Mouse (Mus musculus) kidney, postnatal 0 days (tissue): ENCODE data around the gene Mapt. TPM values are rescaled to one million over a fixed set of nuclear protein-coding genes. Genes with fewer than 3 reads are reported as not detected.
A peak's percentile ranks its signal among the peaks of the same experiment; 100 is the strongest.

Source experiments
- ATAC-seq: fragments of 200-750 bp; cut with Nextera tagmentation; replicated peaks from 2 replicates; pipeline ENCODE4 v1.8.0; 2017; ENCODE audit warnings: low read depth, moderate number of reproducible peaks, moderate TSS enrichment, moderate library complexity; ENCODE audit not compliant: low FRiP score
- DNase-seq: peaks from one replicate; pipeline ENCODE4 v3.0.0-alpha.2; 2016; ENCODE audit warnings: low spot score
- H3K27ac ChIP-seq: fragments of 300-500 bp; sonication (generic); 2 replicates; pipeline ENCODE4 v1.5.1; 2014; ENCODE audit warnings: mild to moderate bottlenecking
- H3K27me3 ChIP-seq: fragments of 300-500 bp; sonication (generic); 2 replicates; pipeline ENCODE4 v1.6.1; 2014; ENCODE audit warnings: low read length, mixed read lengths; ENCODE audit not compliant: insufficient read depth
- H3K36me3 ChIP-seq: fragments of 300-500 bp; sonication (generic); 2 replicates; pipeline ENCODE4 v1.6.1; 2014; ENCODE audit warnings: low read length, mixed read lengths; ENCODE audit not compliant: insufficient read depth
- H3K4me1 ChIP-seq: fragments of 300-500 bp; sonication (generic); replicated peaks from 2 replicates; pipeline ENCODE4 v1.6.1; 2014; ENCODE audit warnings: antibody characterized with exemption, low read length, mixed read lengths; ENCODE audit not compliant: insufficient read depth
- H3K4me2 ChIP-seq: fragments of 300-500 bp; sonication (generic); 2 replicates; pipeline ENCODE4 v1.6.1; 2014; ENCODE audit warnings: mild to moderate bottlenecking, low read length, moderate library complexity, mixed read lengths
- H3K4me3 ChIP-seq: fragments of 300-500 bp; sonication (generic); replicated peaks from 2 replicates; pipeline ENCODE4 v1.5.1; 2014; ENCODE audit warnings: low read depth, low read length
- H3K9ac ChIP-seq: fragments of 300-500 bp; sonication (generic); 2 replicates; pipeline ENCODE4 v1.6.1; 2014; ENCODE audit warnings: low read depth, low read length
- H3K9me3 ChIP-seq: fragments of 300-500 bp; sonication (generic); replicated peaks from 2 replicates; pipeline ENCODE4 v1.6.1; 2016; ENCODE audit warnings: low read length, inconsistent platforms, mixed read lengths
- CTCF ChIP-seq: IDR thresholded peaks from 2 replicates; pipeline ENCODE4 v1.5.1; 2016; ENCODE audit warnings: antibody characterized with exemption, low read depth, mild to moderate bottlenecking, moderate library complexity
- WGBS: fragments of 180-500 bp; shearing (Covaris S2); extraction: QIAGEN DNeasy Blood & Tissue Kit; methylation state at CpG from one replicate; pipeline ENCODE4 v1.1.7; 2014; 5-methylcytosine and 5-hydroxymethylcytosine counted together
- polyA plus RNA-seq: library from polyadenylated mRNA; unstranded; fragments of >200 nt; fragmentation: Nextera tagmentation; extraction: Ambion mirVana; gene quantifications from 2 replicates; pipeline ENCODE4 v1.2.1, GENCODE M21; 2015

The Mapt gene
- polyA plus RNA-seq, 1 experiment from 2014 or later: 6.7 TPM

GRCm38 (mm10) chr11:104195382-104195781 lies 35.8 kb upstream of the Mapt start:
- no peak for DNase-seq
- WGBS: 71% methylated on average over 11 of the region's 11 CpGs
- Histone ChIP-seq H3K4me2 (no peak overlapping the region), H3K27ac (no peak overlapping the region), H3K36me3 (no peaks in the 10 kb centered on the region), H3K27me3 (no peaks in the 10 kb centered on the region), H3K9ac (no peak overlapping the region), H3K4me1 (no peaks in the 10 kb centered on the region), H3K4me3 (no peak overlapping the region), H3K9me3 (no peaks in the 10 kb centered on the region)
- no peak for TF ChIP-seq CTCF
- ATAC-seq: no peak

GRCm38 (mm10) chr11:104195791-104196190 lies 35.4 kb upstream of the Mapt start:
- peak; percentile 36 for ATAC-seq
- Histone ChIP-seq H3K27me3 (no peaks in the 10 kb centered on the region), H3K4me2 (no peak overlapping the region)

GRCm38 (mm10) chr11:104197861-104198260 lies 33.3 kb upstream of the Mapt start:
- no peak for TF ChIP-seq CTCF
- H3K9ac ChIP-seq: no peak overlapping the region
- H3K36me3 ChIP-seq: no peaks in the 10 kb centered on the region
- peak; percentile 46 for DNase-seq
- no peak overlapping the region for H3K4me2 ChIP-seq
- no peak overlapping the region for H3K27ac ChIP-seq
- H3K4me1 ChIP-seq: no peaks in the 10 kb centered on the region
- no peak for ATAC-seq
- 2% methylated on average over 10 of the region's 10 CpGs for WGBS
- H3K9me3 ChIP-seq: no peaks in the 10 kb centered on the region
- no peaks in the 10 kb centered on the region for H3K27me3 ChIP-seq
- no peak overlapping the region for H3K4me3 ChIP-seq

More at GRCm38 (mm10) chr11:104195791-104196190, 35.4 kb upstream of the Mapt start:
- DNase-seq: peak; percentile 88
- no peaks in the 10 kb centered on the region for H3K4me1 ChIP-seq
- 8% methylated on average over 9 of the region's 9 CpGs for WGBS
- no peak overlapping the region for H3K9ac ChIP-seq
- H3K27ac ChIP-seq: no peak overlapping the region
- no peak overlapping the region for H3K4me3 ChIP-seq
- no peaks in the 10 kb centered on the region for H3K9me3 ChIP-seq
- no peaks in the 10 kb centered on the region for H3K36me3 ChIP-seq
- peak; percentile 99 for TF ChIP-seq CTCF

GRCm38 (mm10) chr11:104203271-104203670 lies 27.9 kb upstream of the Mapt start:
- Histone ChIP-seq H3K4me1 (no peaks in the 10 kb centered on the region), H3K27me3 (no peaks in the 10 kb centered on the region), H3K27ac (no peak overlapping the region), H3K9ac (no peak overlapping the region), H3K9me3 (no peaks in the 10 kb centered on the region), H3K4me3 (no peak overlapping the region), H3K36me3 (no peaks in the 10 kb centered on the region), H3K4me2 (no peak overlapping the region)
- TF ChIP-seq CTCF: no peak
- 75% methylated on average over 3 of the region's 3 CpGs for WGBS
- ATAC-seq (no peak), DNase-seq (no peak)

- 53% methylated on average over 4 of the region's 4 CpGs for WGBS
Measured at GRCm38 (mm10) chr11:104206573-104206972, 24.6 kb upstream of the Mapt start.

GRCm38 (mm10) chr11:104209041-104209440 lies 22.1 kb upstream of the Mapt start:
- no peak overlapping the region for H3K9ac ChIP-seq
- ATAC-seq (no peak), DNase-seq (no peak)
- no peaks in the 10 kb centered on the region for H3K4me1 ChIP-seq
- H3K27ac ChIP-seq: no peak overlapping the region
- no peak overlapping the region for H3K4me3 ChIP-seq
- WGBS: 68% methylated on average over 3 of the region's 3 CpGs
- TF ChIP-seq CTCF: no peak
- no peaks in the 10 kb centered on the region for H3K27me3 ChIP-seq
- no peaks in the 10 kb centered on the region for H3K9me3 ChIP-seq
- no peaks in the 10 kb centered on the region for H3K36me3 ChIP-seq
- no peak overlapping the region for H3K4me2 ChIP-seq

More at GRCm38 (mm10) chr11:104206573-104206972, 24.6 kb upstream of the Mapt start:
- no peaks in the 10 kb centered on the region for H3K36me3 ChIP-seq
- no peaks in the 10 kb centered on the region for H3K9me3 ChIP-seq
- ATAC-seq (no peak), DNase-seq (no peak)
- H3K9ac ChIP-seq: no peak overlapping the region
- no peaks in the 10 kb centered on the region for H3K4me1 ChIP-seq
- no peaks in the 10 kb centered on the region for H3K27me3 ChIP-seq
- no peak overlapping the region for H3K4me3 ChIP-seq
- TF ChIP-seq CTCF: no peak
- H3K4me2 ChIP-seq: no peak overlapping the region
- no peak overlapping the region for H3K27ac ChIP-seq

- ATAC-seq (no peak), DNase-seq (no peak)
- Histone ChIP-seq H3K9me3 (no peaks in the 10 kb centered on the region), H3K27ac (no peak overlapping the region), H3K4me3 (no peak overlapping the region), H3K36me3 (no peaks in the 10 kb centered on the region), H3K27me3 (no peaks in the 10 kb centered on the region), H3K4me1 (no peaks in the 10 kb centered on the region), H3K9ac (no peak overlapping the region), H3K4me2 (no peak overlapping the region)
- 88% methylated on average over 6 of the region's 6 CpGs for WGBS
- TF ChIP-seq CTCF: no peak
Measured at GRCm38 (mm10) chr11:104211251-104211650, 19.9 kb upstream of the Mapt start.
